Mouse (Mus musculus) midbrain, postnatal 0 days (tissue): ENCODE measurements around the gene Gm42421. TPM values are rescaled to one million over a fixed set of nuclear protein-coding genes. Genes with fewer than 3 reads are reported as not detected.

Experiments
- ATAC-seq: fragments of 200-750 bp; cut with Nextera tagmentation; 2 replicates; pipeline ENCODE4 v1.8.0; 2017; ENCODE audit warnings: moderate number of reproducible peaks, mild to moderate bottlenecking, moderate TSS enrichment, moderate library complexity; ENCODE audit not compliant: low FRiP score
- DNase-seq: peaks from one replicate; pipeline ENCODE4 v3.0.0-alpha.2; 2015; ENCODE audit warnings: low spot score
- H3K27ac ChIP-seq: fragments of 300-500 bp; sonication (generic); 2 replicates; pipeline ENCODE4 v1.5.1; 2014; ENCODE audit warnings: low read depth, mild to moderate bottlenecking, low read length, mixed read lengths
- H3K27me3 ChIP-seq: fragments of 300-500 bp; sonication (generic); 2 replicates; pipeline ENCODE4 v1.6.1; 2014; ENCODE audit warnings: low read length, control low read depth, mixed read lengths; ENCODE audit not compliant: insufficient read depth
- H3K36me3 ChIP-seq: fragments of 300-500 bp; sonication (generic); 2 replicates; pipeline ENCODE4 v1.6.1; 2014; ENCODE audit warnings: low read length, control low read depth, mixed read lengths; ENCODE audit not compliant: insufficient read depth
- H3K4me1 ChIP-seq: fragments of 300-500 bp; sonication (generic); 2 replicates; pipeline ENCODE4 v1.6.1; 2014; ENCODE audit warnings: mild to moderate bottlenecking, control low read depth, antibody characterized with exemption, low read length, mixed read lengths; ENCODE audit not compliant: insufficient read depth
- H3K4me2 ChIP-seq: fragments of 300-500 bp; sonication (generic); 2 replicates; pipeline ENCODE4 v1.6.1; 2014; ENCODE audit warnings: low read depth, mild to moderate bottlenecking, low read length, mixed read lengths; ENCODE audit not compliant: poor library complexity, severe bottlenecking
- H3K4me3 ChIP-seq: fragments of 300-500 bp; sonication (generic); 2 replicates; pipeline ENCODE4 v1.5.1; 2014; ENCODE audit warnings: low read depth, mild to moderate bottlenecking, low read length, moderate library complexity
- H3K9ac ChIP-seq: fragments of 300-500 bp; sonication (generic); replicated peaks from 2 replicates; pipeline ENCODE4 v1.6.1; 2014; ENCODE audit warnings: mild to moderate bottlenecking, low read length, moderate library complexity, mixed read lengths; ENCODE audit not compliant: poor library complexity, severe bottlenecking
- H3K9me3 ChIP-seq: fragments of 300-500 bp; sonication (generic); 2 replicates; pipeline ENCODE4 v1.6.1; 2016; ENCODE audit warnings: low read length, control low read depth
- CTCF ChIP-seq: IDR thresholded peaks from 2 replicates; pipeline ENCODE4 v1.5.1; 2016; ENCODE audit warnings: antibody characterized with exemption, mild to moderate bottlenecking
- WGBS: fragments of 180-500 bp; shearing (Covaris S2); extraction: QIAGEN DNeasy Blood & Tissue Kit; methylation state at CpG from one replicate; pipeline ENCODE4 v1.1.7; 2014; 5-methylcytosine and 5-hydroxymethylcytosine counted together
- polyA plus RNA-seq: library from polyadenylated mRNA; unstranded; fragments of >200 nt; fragmentation: Nextera tagmentation; extraction: Ambion mirVana; gene quantifications from 2 replicates; pipeline ENCODE4 v1.2.1, GENCODE M21; 2015
- total RNA-seq: library from RNA; depleted of rRNA; stranded (reverse); fragments of >200 nt; gene quantifications from 2 replicates; pipeline ENCODE4 v1.2.3, GENCODE M21; 2014; rRNA removed

The Gm42421 gene
- total RNA-seq: 0.76 TPM in 1 of 2 replicates, not detected in the other
- 1.1 and 2.4 TPM in 2 replicates for polyA plus RNA-seq

DNA sequence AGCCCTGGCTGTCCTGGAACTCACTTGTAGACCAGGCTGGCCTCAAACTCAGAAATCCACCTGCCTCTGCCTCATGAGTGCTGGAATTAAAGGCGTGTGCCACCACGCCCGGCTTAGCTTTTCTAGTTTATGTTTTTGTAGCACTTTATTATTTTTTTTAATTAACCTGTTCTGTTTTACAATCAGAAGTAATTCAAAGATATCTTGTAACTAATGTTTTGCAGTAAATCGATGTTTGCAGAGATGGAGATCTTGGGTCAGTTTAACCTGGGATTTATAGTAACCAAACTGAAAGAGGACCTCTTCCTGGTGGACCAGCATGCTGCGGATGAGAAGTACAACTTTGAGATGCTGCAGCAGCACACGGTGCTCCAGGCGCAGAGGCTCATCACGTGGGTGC lies at the start of gene Gm42421:
Gene Gm42421, plus strand, starts transcription at position 301 of the 400 bp plus-strand sequence.
- TF ChIP-seq CTCF: no peak
- Histone ChIP-seq H3K4me1 (no peaks in the 10 kb centered on the region; the same call in 1 of the 2 replicates), H3K27ac (no peak within 1 kb of the TSS), H3K4me3 (no peak within 1 kb of the TSS), H3K4me2 (no peak within 1 kb of the TSS), H3K27me3 (no peaks in the 10 kb centered on the region), H3K36me3 (peaks cover 50% of the 10 kb centered on the region), H3K9me3 (no peaks in the 10 kb centered on the region), H3K9ac (no peak within 1 kb of the TSS)
- WGBS: 94% methylated on average over 8 of the region's 8 CpGs
- DNase-seq (no peak), ATAC-seq (no peak)

DNA sequence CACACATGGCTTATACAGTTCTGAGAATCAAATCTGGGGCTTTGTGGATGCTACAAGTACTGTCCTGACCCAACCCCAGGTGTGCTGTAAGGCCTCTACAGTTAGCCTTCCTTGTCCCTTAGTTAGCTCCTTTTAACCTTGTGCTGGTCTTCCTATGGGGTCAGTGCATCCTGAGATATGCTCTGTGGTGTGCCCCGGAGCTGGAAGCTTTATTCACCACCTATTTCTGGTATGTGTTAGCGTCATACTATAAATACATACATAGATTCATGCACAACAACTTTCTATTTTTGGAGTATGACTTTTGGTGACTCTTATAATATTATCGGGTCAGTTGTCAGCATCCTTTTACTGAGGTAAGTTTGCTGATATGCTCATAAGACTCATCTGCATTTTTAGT lies 42.7 kb upstream of the Gm42421 start:
- Histone ChIP-seq H3K9me3 (no peaks in the 10 kb centered on the region), H3K27me3 (no peaks in the 10 kb centered on the region), H3K9ac (no peak overlapping the region), H3K36me3 (peaks cover 79% of the 10 kb centered on the region), H3K4me2 (no peak overlapping the region), H3K4me3 (no peak overlapping the region), H3K27ac (no peak overlapping the region), H3K4me1 (no peaks in the 10 kb centered on the region)
- WGBS: 98% methylated on average over 3 of the region's 3 CpGs
- TF ChIP-seq CTCF: no peak
- DNase-seq (no peak), ATAC-seq (no peak)

DNA sequence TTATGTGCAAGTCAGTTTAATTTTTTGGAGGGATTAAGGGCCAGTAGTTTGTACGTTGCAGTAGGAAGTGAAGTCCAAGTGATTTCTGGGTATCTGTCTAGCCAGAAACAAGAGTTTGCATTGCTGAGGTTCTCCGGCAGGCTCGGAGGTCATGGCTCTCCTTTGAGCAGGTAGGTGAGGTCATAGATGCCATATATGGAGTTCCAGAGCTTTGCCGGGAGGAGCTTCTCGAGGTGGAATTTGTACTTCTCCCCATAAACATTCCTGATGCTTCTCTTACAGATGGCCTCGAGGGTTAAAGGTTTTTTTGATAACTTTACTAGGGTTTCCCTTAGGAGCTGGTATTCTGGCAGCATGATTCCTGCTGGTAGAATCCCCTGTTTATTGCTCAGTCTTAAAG lies 37.2 kb upstream of the Gm42421 start:
- Histone ChIP-seq H3K9ac (no peak overlapping the region), H3K27me3 (no peaks in the 10 kb centered on the region), H3K27ac (no peak overlapping the region), H3K36me3 (peaks cover 55% of the 10 kb centered on the region), H3K9me3 (no peaks in the 10 kb centered on the region), H3K4me1 (no peaks in the 10 kb centered on the region), H3K4me3 (no peak overlapping the region), H3K4me2 (no peak overlapping the region)
- DNase-seq: no peak
- no peak for ATAC-seq
- no peak for TF ChIP-seq CTCF
- WGBS: 89% methylated on average over 6 of the region's 6 CpGs

DNA sequence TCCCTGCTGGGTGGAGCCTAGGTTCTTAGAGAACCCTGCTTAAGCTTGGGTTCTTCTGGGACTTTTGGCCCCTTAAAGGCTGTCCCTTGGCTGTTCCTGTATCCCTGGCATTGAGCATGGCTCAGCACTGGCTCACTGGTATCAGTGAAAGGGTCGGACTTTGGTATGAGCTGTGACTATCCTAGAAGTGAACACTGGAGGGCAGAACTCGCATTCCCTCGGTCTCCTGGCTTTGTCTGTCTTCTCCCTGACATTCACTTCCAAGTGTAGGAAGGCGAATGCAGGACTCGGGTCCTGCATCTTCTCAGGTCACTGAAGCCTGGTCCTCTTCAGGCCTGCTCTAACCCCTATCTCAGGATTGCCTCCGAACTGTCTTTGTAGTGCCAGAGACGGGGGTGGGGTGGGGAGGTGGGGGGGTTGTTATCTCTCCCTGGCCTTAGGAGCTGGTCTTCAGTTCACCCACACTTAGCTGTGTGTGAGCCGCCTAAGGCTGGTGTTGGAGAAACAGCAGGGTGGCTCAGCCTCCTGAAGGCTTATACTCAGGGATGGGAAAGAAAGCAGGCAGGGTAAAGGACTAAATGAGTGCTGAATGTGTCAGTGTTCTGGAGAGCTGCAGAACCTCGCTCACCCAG lies 35.6 kb upstream of the Gm42421 start:
- 71% methylated on average over 9 of the region's 9 CpGs for WGBS
- no peak overlapping the region for H3K27ac ChIP-seq
- peak; percentile 25 for TF ChIP-seq CTCF
- no peaks in the 10 kb centered on the region for H3K27me3 ChIP-seq
- H3K9ac ChIP-seq: no peak overlapping the region
- DNase-seq (no peak), ATAC-seq (no peak)
- H3K36me3 ChIP-seq: peaks cover 49% of the 10 kb centered on the region
- no peak overlapping the region for H3K4me2 ChIP-seq
- no peaks in the 10 kb centered on the region for H3K9me3 ChIP-seq
- H3K4me1 ChIP-seq: no peaks in the 10 kb centered on the region
- no peak overlapping the region for H3K4me3 ChIP-seq

DNA sequence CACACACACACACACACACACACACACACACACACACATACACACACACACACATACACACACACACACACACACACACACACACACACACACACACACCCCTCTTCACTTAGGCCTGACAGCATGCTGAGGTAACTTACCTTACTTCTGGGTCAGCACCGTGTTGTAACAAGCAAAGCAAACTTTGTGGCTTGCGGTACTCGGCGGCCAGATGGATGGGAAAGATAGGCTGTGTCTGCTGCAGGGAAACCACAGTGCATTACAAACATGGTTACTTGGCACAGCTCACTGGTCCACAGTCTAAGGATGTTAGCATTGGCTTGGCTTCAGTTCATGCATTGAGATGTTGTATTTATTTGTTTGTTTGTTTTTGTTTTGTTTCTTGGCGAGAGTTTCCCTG lies 34.6 kb upstream of the Gm42421 start:
- H3K27ac ChIP-seq: no peak overlapping the region
- DNase-seq (no peak), ATAC-seq (no peak)
- no peak overlapping the region for H3K4me2 ChIP-seq
- H3K4me3 ChIP-seq: no peak overlapping the region
- WGBS: 72% methylated on average over 5 of the region's 5 CpGs
- no peaks in the 10 kb centered on the region for H3K4me1 ChIP-seq
- no peaks in the 10 kb centered on the region for H3K27me3 ChIP-seq
- TF ChIP-seq CTCF: no peak
- no peaks in the 10 kb centered on the region for H3K9me3 ChIP-seq
- H3K36me3 ChIP-seq: peaks cover 44% of the 10 kb centered on the region
- H3K9ac ChIP-seq: no peak overlapping the region

DNA sequence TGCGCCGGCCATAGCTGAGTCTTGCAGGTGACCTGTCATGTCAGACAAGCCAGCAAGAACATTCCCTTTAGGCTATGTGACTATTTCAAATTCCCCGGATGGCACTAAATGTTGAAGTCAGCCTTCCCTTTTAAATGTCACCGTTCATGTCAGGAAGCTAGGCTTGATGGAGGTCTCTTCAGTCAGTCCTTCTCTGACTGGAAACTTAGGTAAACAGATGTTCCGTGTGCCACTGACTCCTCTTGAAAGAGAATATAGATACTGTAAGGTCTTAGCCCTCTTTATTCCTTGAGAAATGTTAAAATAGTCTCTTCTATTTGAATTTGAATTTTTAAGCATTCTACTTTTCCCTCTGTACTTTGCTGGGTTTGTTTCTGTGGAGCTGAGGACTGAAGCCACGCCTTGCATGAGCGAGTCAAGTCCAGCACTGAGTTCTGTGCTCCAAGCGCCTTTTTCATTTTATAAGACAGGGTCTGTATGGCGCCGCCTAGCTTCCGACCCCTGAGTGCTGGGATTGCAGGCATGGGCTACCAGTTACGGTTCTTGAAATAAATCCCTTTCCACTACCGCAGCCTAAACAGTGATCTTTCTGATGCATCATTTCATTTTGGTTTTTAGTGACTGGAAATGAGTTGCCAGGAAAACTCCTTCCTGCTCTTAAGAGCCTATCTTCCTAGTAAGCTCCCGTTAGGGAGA lies 30.2 kb upstream of the Gm42421 start, which contains the start of gene Ankrd61:
Gene Ankrd61, minus strand, starts transcription at position 51 of the 696 bp plus-strand sequence.
- Histone ChIP-seq H3K36me3 (peaks cover 52% of the 10 kb centered on the region), H3K27ac (no peak within 1 kb of the TSS), H3K4me2 (no peak within 1 kb of the TSS), H3K4me3 (no peak within 1 kb of the TSS), H3K4me1 (no peaks in the 10 kb centered on the region), H3K27me3 (no peaks in the 10 kb centered on the region), H3K9ac (no peak within 1 kb of the TSS), H3K9me3 (no peaks in the 10 kb centered on the region)
- no peak for DNase-seq
- 88% methylated on average over 14 of the region's 14 CpGs for WGBS
- no peak for TF ChIP-seq CTCF
- no peak for ATAC-seq
